Mouse (Mus musculus) neutrophil, adult 5-6 weeks (primary cell): ENCODE results near the gene Clmp. TPM values are rescaled to one million over a fixed set of nuclear protein-coding genes. Genes with fewer than 3 reads are reported as not detected.

Experiments used
- ATAC-seq: fragments of 151-379, 151-347 bp; 2 replicates; pipeline ENCODE4 v1.8.0; 2017; ENCODE audit warnings: mild to moderate bottlenecking, moderate TSS enrichment; ENCODE audit not compliant: insufficient number of reproducible peaks, poor library complexity, low FRiP score, severe bottlenecking; ENCODE audit errors: extremely low read depth
- total RNA-seq: library from RNA; stranded (forward); fragments of 200-1000 nt; gene quantifications from 2 replicates; pipeline ENCODE4 v1.2.3, GENCODE M21; 2017

The Clmp gene
- total RNA-seq: 0.25 and 0.81 TPM in 2 replicates

- no peak for ATAC-seq
These were observed at the start of gene Clmp for GRCm38 (mm10) chr9:40685801-40686420. Gene Clmp, plus strand, starts transcription at chr9:40685962.

GRCm38 (mm10) chr9:40636054-40636453, 49.7 kb upstream of the Clmp start:
- ATAC-seq: peak; percentile 80

- 0 out of 2 replicates have a peak, but pooled peaks have one; percentile 24 for ATAC-seq
These were observed 47.9 kb upstream of the Clmp start for GRCm38 (mm10) chr9:40637705-40638393.

GRCm38 (mm10) chr9:40638394-40639049, 47.2 kb upstream of the Clmp start:
- no peak for ATAC-seq

- no peak for ATAC-seq
These were observed 46.1 kb upstream of the Clmp start for GRCm38 (mm10) chr9:40639536-40640187.

GRCm38 (mm10) chr9:40641318-40641717, 44.4 kb upstream of the Clmp start:
- no peak for ATAC-seq

GRCm38 (mm10) chr9:40642470-40643220, 43.1 kb upstream of the Clmp start:
- ATAC-seq: 0 out of 2 replicates have a peak, but pooled peaks have one; percentile 20

- no peak for ATAC-seq
These were observed 36.3 kb upstream of the Clmp start for GRCm38 (mm10) chr9:40649444-40649843.

- ATAC-seq: no peak
These were observed 35.8 kb upstream of the Clmp start for GRCm38 (mm10) chr9:40649983-40650382.

- ATAC-seq: no peak
These were observed 34.4 kb upstream of the Clmp start for GRCm38 (mm10) chr9:40651239-40651859.

GRCm38 (mm10) chr9:40652757-40653156, 33.0 kb upstream of the Clmp start:
- no peak for ATAC-seq

GRCm38 (mm10) chr9:40666190-40666803, 19.5 kb upstream of the Clmp start:
- ATAC-seq: no peak

- no peak for ATAC-seq
These were observed 15.4 kb upstream of the Clmp start, which contains the start of gene Gm21915 for GRCm38 (mm10) chr9:40670313-40670712. Gene Gm21915, plus strand, starts transcription at chr9:40670613.

GRCm38 (mm10) chr9:40671323-40671930, 14.3 kb upstream of the Clmp start:
- ATAC-seq: no peak

- ATAC-seq: no peak
These were observed 10.4 kb upstream of the Clmp start for GRCm38 (mm10) chr9:40675203-40675958.

GRCm38 (mm10) chr9:40678653-40679052, 7.1 kb upstream of the Clmp start:
- no peak for ATAC-seq

GRCm38 (mm10) chr9:40686421-40686899, 698 bp downstream of the Clmp start:
- no peak for ATAC-seq
